In genomic region chr5:145041628-145042027, GRCm38 (mm10) we compare ENCODE assay signal across 9 mouse cellular contexts. TPM values are rescaled to one million over a fixed set of nuclear protein-coding genes. Genes with fewer than 3 reads are reported as not detected.
DNase-seq lines count a peak whose midpoint lies in the region.
"Had no signal": no experiment of that assay in that cellular context is flagged by ENCODE, and none has a peak within 500 bp of the region (broad histone marks: within the 10 kb centered on the region; RNA-seq: fewer than 3 reads in every experiment).

No protein-coding gene starts in this region.

- no peak overlapping the region for H3K27ac ChIP-seq in heart, embryonic 10.5 days
- H3K27ac ChIP-seq: hindbrain, embryonic 15.5 days had no signal

- H3K36me3 ChIP-seq in heart, embryonic 10.5 days: no peaks in the 10 kb centered on the region
- H3K36me3 ChIP-seq: hindbrain, embryonic 15.5 days had no signal

- no peaks in the 10 kb centered on the region for H3K27me3 ChIP-seq in heart, embryonic 10.5 days (ENCODE audit: insufficient read depth, poor library complexity, severe bottlenecking)
- H3K27me3 ChIP-seq: hindbrain, embryonic 15.5 days had no signal

- no peaks in the 10 kb centered on the region for H3K9me3 ChIP-seq in heart, embryonic 10.5 days
- H3K9me3 ChIP-seq: hindbrain, embryonic 15.5 days had no signal

- no peak overlapping the region for H3K4me3 ChIP-seq in heart, embryonic 10.5 days
- H3K4me3 ChIP-seq: hindbrain, embryonic 15.5 days had no signal

- 41% methylated on average over 4 of the region's 4 CpGs for WGBS in heart, embryonic 10.5 days

- peak; percentile 24 for DNase-seq in heart, postnatal 4 days
- DNase-seq in heart, embryonic 10.5 days (ENCODE audit: low spot score): no peak
- DNase-seq in right cerebral cortex, postnatal 14 days: peak; percentile 15
- no peak for DNase-seq in right cerebral cortex, postnatal 10 days (ENCODE audit: low spot score in 2 of 2)
- DNase-seq in c-Kit-positive CD71-positive TER-119-positive erythroid progenitor cells, embryonic 14.5 days (ENCODE audit: low spot score): peak; percentile 23
- DNase-seq in retina, postnatal 1 day: peak; percentile 11
- no peak for DNase-seq in frontal cortex, postnatal 10 days (ENCODE audit: low spot score in 2 of 2)
- no peak for DNase-seq in urinary bladder, postnatal 14 days (ENCODE audit: low spot score)

- H3K4me1 ChIP-seq in heart, embryonic 10.5 days: no peaks in the 10 kb centered on the region
- H3K4me1 ChIP-seq: hindbrain, embryonic 15.5 days had no signal

RNA-seq across cellular contexts. Expression of gene 1700018F24Rik, which starts 1.2 kb away (rescaled TPM):
- total RNA-seq in heart, postnatal 4 days (2021): not detected
- polyA plus RNA-seq in heart, embryonic 10.5 days (2016; fragmentation: Nextera tagmentation; extraction: Ambion mirVana): not detected in 2 replicates
- polyA plus RNA-seq: hindbrain, embryonic 15.5 days had no signal

RNA-seq across cellular contexts. Expression of gene Gm4871, which starts 9.1 kb away (rescaled TPM):
- not detected for total RNA-seq in heart, postnatal 4 days (2021)
- polyA plus RNA-seq in heart, embryonic 10.5 days (2016; fragmentation: Nextera tagmentation; extraction: Ambion mirVana): not detected in 2 replicates
- polyA plus RNA-seq: hindbrain, embryonic 15.5 days had no signal

RNA-seq across cellular contexts. Expression of gene Arpc1a, which starts 42.0 kb away (rescaled TPM):
- 10 to 100 TPM; 71.9 to 78.2 TPM for total RNA-seq in heart, postnatal 4 days (2021)
- 113 and 117 TPM in 2 replicates for polyA plus RNA-seq in heart, embryonic 10.5 days (2016; fragmentation: Nextera tagmentation; extraction: Ambion mirVana)

RNA-seq across cellular contexts. Expression of gene Kpna7, which starts 42.2 kb away (rescaled TPM):
- total RNA-seq in heart, postnatal 4 days (2021): not detected
- not detected in 2 replicates for polyA plus RNA-seq in heart, embryonic 10.5 days (2016; fragmentation: Nextera tagmentation; extraction: Ambion mirVana)
- polyA plus RNA-seq: hindbrain, embryonic 15.5 days had no signal

Comparison
In these comparisons a context has a peak if more than half of its experiments do, and no peak if none do; other contexts are left out.
1. DNase-seq: peak in heart, postnatal 4 days (single experiment), right cerebral cortex, postnatal 14 days (single experiment), c-Kit-positive CD71-positive TER-119-positive erythroid progenitor cells, embryonic 14.5 days (single experiment) and retina, postnatal 1 day (single experiment); none in heart, embryonic 10.5 days (single experiment), right cerebral cortex, postnatal 10 days (0 of 2), frontal cortex, postnatal 10 days (0 of 2) and urinary bladder, postnatal 14 days (single experiment).